Mouse (Mus musculus) thymus, adult 2 months (tissue): ENCODE measurements at regions not wholly inside any gene's neighbourhood (a gene's known extent, or its start where the extent isn't known, plus 50 kb on each side); places are given as distances from the start of the nearest gene placed in this dataset.

Source experiments
- CTCF ChIP-seq: fragments of 200-500 bp; IDR thresholded peaks from 2 replicates; pipeline ENCODE4 v1.5.1; 2012; ENCODE audit warnings: mild to moderate bottlenecking, control low read depth, low read length, moderate library complexity, borderline replicate concordance; ENCODE audit not compliant: control insufficient read depth, poor library complexity, insufficient read depth; ENCODE audit errors: extremely low read depth
- POLR2A ChIP-seq: fragments of 200-500 bp; IDR thresholded peaks from 2 replicates; pipeline ENCODE4 v1.6.1; 2012; ENCODE audit warnings: mild to moderate bottlenecking, low read length, control low read depth, moderate library complexity; ENCODE audit not compliant: control insufficient read depth, poor library complexity, insufficient read depth; ENCODE audit errors: extremely low read depth

- TF ChIP-seq CTCF (no peak), POLR2A (no peak)
Observed at GRCm38 (mm10) chrX:11568262-11568661, 240.6 kb downstream of the H2al1j start.
